Mouse (Mus musculus) spleen, adult 2 months (tissue): ENCODE data around the gene Fam160a1.

Experiments used
- CTCF ChIP-seq: fragments of 200-500 bp; IDR thresholded peaks from 2 replicates; pipeline ENCODE4 v1.5.1; 2011; ENCODE audit warnings: mild to moderate bottlenecking, inconsistent platforms; ENCODE audit not compliant: insufficient read depth, insufficient read length, insufficient replicate concordance; ENCODE audit errors: extremely low read depth
- POLR2A ChIP-seq: fragments of 200-500 bp; IDR thresholded peaks from 2 replicates; pipeline ENCODE4 v1.6.1; 2011; ENCODE audit warnings: low read depth, low read length, inconsistent platforms

- TF ChIP-seq CTCF (no peak), POLR2A (no peak)
Measured at GRCm38 (mm10) chr3:85619345-85619744, 197.7 kb downstream of the Fam160a1 start.
